Mouse (Mus musculus) thymus, adult 2 months (tissue): ENCODE data around the gene Gse1. TPM values are rescaled to one million over a fixed set of nuclear protein-coding genes. Genes with fewer than 3 reads are reported as not detected.

ENCODE experiments used
- DNase-seq: peaks from one replicate; pipeline ENCODE4 v3.0.0; 2021
- H3K27ac ChIP-seq: fragments of 200-500 bp; 2 replicates; pipeline ENCODE4 v1.5.1; 2012; ENCODE audit warnings: low read length, control low read depth; ENCODE audit not compliant: control insufficient read depth, insufficient read depth
- H3K27me3 ChIP-seq: fragments of 200-500 bp; 2 replicates; pipeline ENCODE4 v1.6.1; 2012; ENCODE audit warnings: mild to moderate bottlenecking, low read length, moderate library complexity, mixed read lengths; ENCODE audit not compliant: control insufficient read depth, insufficient read depth
- H3K36me3 ChIP-seq: fragments of 200-500 bp; 2 replicates; pipeline ENCODE4 v1.6.1; 2012; ENCODE audit warnings: mild to moderate bottlenecking, low read length, moderate library complexity; ENCODE audit not compliant: control insufficient read depth, insufficient read depth
- H3K4me1 ChIP-seq: fragments of 200-500 bp; replicated peaks from 2 replicates; pipeline ENCODE4 v1.6.1; 2012; ENCODE audit warnings: low read length; ENCODE audit not compliant: control insufficient read depth, insufficient read depth
- H3K4me3 ChIP-seq: fragments of 200-500 bp; 2 replicates; pipeline ENCODE4 v1.5.1; 2012; ENCODE audit warnings: mild to moderate bottlenecking, low read length, control low read depth, moderate library complexity; ENCODE audit not compliant: control insufficient read depth, insufficient read depth
- CTCF ChIP-seq: fragments of 200-500 bp; IDR thresholded peaks from 2 replicates; pipeline ENCODE4 v1.5.1; 2012; ENCODE audit warnings: mild to moderate bottlenecking, control low read depth, low read length, moderate library complexity, borderline replicate concordance; ENCODE audit not compliant: control insufficient read depth, poor library complexity, insufficient read depth; ENCODE audit errors: extremely low read depth
- POLR2A ChIP-seq: fragments of 200-500 bp; IDR thresholded peaks from 2 replicates; pipeline ENCODE4 v1.6.1; 2012; ENCODE audit warnings: mild to moderate bottlenecking, low read length, control low read depth, moderate library complexity; ENCODE audit not compliant: control insufficient read depth, poor library complexity, insufficient read depth; ENCODE audit errors: extremely low read depth
- WGBS: fragments of 180-500 bp; shearing (Covaris S2); methylation state at CpG from one replicate; pipeline ENCODE4 v1.1.7; 2018; 5-methylcytosine and 5-hydroxymethylcytosine counted together
- polyA plus RNA-seq: library from polyadenylated mRNA; depleted of rRNA; stranded (reverse); fragments of >200 nt; gene quantifications from 2 replicates; pipeline ENCODE4 v1.2.3, GENCODE M21; 2012

The Gse1 gene
- polyA plus RNA-seq, 1 experiment, result 202 TPM

DNA sequence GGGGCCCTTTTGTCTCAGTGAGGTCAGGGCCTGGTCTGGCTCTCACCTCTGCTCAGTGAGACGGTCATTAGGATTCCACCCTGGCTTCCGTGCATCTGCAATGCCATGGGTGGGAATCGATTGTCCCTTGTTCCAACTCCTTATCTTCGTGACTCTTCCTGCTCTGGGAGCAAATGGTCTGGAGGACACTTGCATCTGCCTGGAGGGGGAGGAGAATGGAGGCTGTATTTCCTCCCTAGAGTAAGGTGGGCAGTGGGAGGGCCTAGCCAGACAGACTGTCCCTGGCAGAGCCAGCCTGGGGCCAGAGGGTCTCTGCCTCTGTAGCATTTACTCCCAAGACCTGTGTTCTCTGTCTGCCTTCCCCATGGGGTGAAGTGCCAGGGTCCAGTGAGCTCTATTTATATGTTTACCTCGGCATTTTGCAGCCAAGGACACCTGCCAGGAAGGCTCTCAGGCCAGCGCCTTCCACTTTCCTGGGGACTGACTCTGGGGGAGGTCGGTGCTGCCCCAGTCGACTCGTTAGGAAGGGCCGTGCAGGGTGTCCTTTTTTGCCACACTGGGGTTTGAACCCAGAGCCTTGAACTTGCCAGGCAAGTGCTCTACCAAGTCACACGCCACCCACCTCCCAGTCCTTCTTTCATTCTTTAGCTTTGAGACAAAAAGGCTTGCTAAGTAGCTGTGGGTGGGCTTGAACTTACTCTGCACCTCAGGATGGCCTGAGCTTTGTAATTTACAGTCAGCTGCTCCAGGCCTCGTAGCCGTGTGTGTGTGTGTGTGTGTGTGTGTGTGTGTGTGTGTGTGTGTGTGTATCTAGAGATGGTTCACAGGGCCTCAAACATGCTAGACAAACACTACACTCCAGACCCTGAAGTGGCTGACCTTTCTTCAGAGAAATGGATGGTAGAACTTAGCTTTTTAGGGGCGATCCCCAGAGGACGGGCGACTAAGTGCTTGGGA lies 265.5 kb downstream of the Gse1 start:
- Histone ChIP-seq H3K4me3 (no peak overlapping the region), H3K36me3 (no peaks in the 10 kb centered on the region), H3K27ac (no peak overlapping the region), H3K27me3 (no peaks in the 10 kb centered on the region), H3K4me1 (peaks cover 74% of the 10 kb centered on the region)
- DNase-seq, result no peak
- TF ChIP-seq POLR2A, result no peak
- no peak for TF ChIP-seq CTCF
- 92% methylated on average over 16 of the region's 16 CpGs for WGBS

GRCm38 (mm10) chr8:120494903-120495302 lies 266.6 kb downstream of the Gse1 start:
- no peaks in the 10 kb centered on the region for H3K36me3 ChIP-seq
- H3K4me3 ChIP-seq, result no peak overlapping the region
- H3K4me1 ChIP-seq, result peaks cover 81% of the 10 kb centered on the region
- 86% methylated on average over 15 of the region's 15 CpGs for WGBS
- no peak overlapping the region for H3K27ac ChIP-seq
- no peaks in the 10 kb centered on the region for H3K27me3 ChIP-seq
- no peak for DNase-seq
- TF ChIP-seq CTCF (no peak), POLR2A (no peak)

- no peaks in the 10 kb centered on the region for H3K36me3 ChIP-seq
- H3K4me3 ChIP-seq, result no peak overlapping the region
- H3K27ac ChIP-seq, result no peak overlapping the region
- peaks cover 81% of the 10 kb centered on the region for H3K4me1 ChIP-seq
- no peak for DNase-seq
- 91% methylated on average over 5 of the region's 5 CpGs for WGBS
- TF ChIP-seq POLR2A (no peak), CTCF (no peak)
- H3K27me3 ChIP-seq, result no peaks in the 10 kb centered on the region
Observed at GRCm38 (mm10) chr8:120495461-120495860, 267.2 kb downstream of the Gse1 start.

- H3K36me3 ChIP-seq, result no peaks in the 10 kb centered on the region
- WGBS, result 98% methylated on average over 15 of the region's 15 CpGs
- no peak for DNase-seq
- TF ChIP-seq CTCF (no peak), POLR2A (no peak)
- H3K4me3 ChIP-seq, result no peak overlapping the region
- H3K27ac ChIP-seq, result no peak overlapping the region
- no peaks in the 10 kb centered on the region for H3K27me3 ChIP-seq
- H3K4me1 ChIP-seq, result peaks cover 81% of the 10 kb centered on the region
Observed at GRCm38 (mm10) chr8:120496478-120496877, 268.2 kb downstream of the Gse1 start.

DNA sequence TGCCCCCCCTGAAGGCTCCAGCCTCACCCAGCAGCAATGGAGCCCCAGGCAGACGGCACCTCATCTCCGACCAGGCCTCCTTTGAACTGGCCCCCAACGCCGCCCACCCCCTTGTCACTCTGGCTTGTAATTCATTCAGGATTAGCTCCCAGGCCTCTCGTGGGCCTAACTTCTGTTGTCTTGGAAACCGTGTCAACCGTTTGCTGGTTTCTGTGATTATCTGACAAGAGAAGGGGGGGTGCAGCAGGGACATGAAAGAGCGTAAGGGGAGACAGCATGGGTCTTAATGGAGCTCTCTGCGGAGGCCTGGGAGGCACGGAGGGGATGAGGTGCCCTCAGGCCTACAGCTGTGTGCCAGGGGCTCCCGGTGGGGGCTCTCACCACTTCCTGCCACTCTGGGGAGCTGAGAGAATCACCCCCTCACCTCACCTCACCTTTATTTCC lies 269.3 kb downstream of the Gse1 start:
- peak overlapping the region; percentile 80 for H3K27ac ChIP-seq
- H3K27me3 ChIP-seq, result no peaks in the 10 kb centered on the region
- no peaks in the 10 kb centered on the region for H3K36me3 ChIP-seq
- H3K4me3 ChIP-seq, result no peak overlapping the region; the same call in 1 of the 2 replicates
- H3K4me1 ChIP-seq, result peaks cover 85% of the 10 kb centered on the region
- DNase-seq, result peak; percentile 88
- TF ChIP-seq CTCF (0 out of 2 replicates have a peak, but pooled peaks have one; percentile 47), POLR2A (no peak)
- 7% methylated on average over 11 of the region's 11 CpGs for WGBS

DNA sequence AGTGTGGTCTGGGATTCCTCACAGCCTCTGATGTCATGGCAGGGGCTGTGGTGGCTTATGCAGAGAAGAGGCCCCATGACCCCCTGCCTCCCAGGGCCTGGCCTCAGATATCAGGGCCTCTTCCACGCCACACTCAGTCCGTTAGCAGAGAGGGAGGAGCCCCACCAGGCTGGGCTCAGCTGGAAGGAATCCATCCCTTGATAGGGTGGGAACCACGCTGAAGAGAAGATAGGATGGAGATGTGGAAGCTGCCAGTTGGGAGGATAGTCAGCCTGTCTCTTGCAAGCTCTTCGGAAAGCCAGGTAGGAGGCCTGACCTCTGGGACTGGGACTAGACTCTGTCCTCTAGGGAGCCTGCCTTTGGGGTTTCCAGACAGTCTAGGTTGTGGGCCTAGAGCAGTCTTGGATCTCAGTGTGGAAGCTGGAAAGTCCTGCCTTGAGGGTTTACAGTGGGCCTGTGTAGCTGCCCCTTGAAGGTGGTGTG lies 270.1 kb downstream of the Gse1 start:
- no peak for DNase-seq
- no peak for TF ChIP-seq POLR2A
- no peak for TF ChIP-seq CTCF
- WGBS, result 70% methylated on average over 4 of the region's 4 CpGs
- H3K4me3 ChIP-seq, result no peak overlapping the region
- peak overlapping the region; percentile 80; the same call in 1 of the 2 replicates for H3K27ac ChIP-seq
- no peaks in the 10 kb centered on the region for H3K36me3 ChIP-seq
- H3K27me3 ChIP-seq, result no peaks in the 10 kb centered on the region
- peaks cover 88% of the 10 kb centered on the region for H3K4me1 ChIP-seq
